Mouse (Mus musculus) embryonic fibroblast, embryonic 13.5 days (primary cell): ENCODE data around the gene Ipo7.

Experiments
- CTCF ChIP-seq: IDR thresholded peaks from 2 replicates; pipeline ENCODE4 v1.5.1; 2011; ENCODE audit warnings: mild to moderate bottlenecking, control low read depth, low read length, moderate library complexity, borderline replicate concordance; ENCODE audit not compliant: insufficient read depth
- POLR2A ChIP-seq: IDR thresholded peaks from 2 replicates; pipeline ENCODE4 v1.6.1; 2011; ENCODE audit warnings: low read depth, mild to moderate bottlenecking, control low read depth, low read length, moderate library complexity

DNA sequence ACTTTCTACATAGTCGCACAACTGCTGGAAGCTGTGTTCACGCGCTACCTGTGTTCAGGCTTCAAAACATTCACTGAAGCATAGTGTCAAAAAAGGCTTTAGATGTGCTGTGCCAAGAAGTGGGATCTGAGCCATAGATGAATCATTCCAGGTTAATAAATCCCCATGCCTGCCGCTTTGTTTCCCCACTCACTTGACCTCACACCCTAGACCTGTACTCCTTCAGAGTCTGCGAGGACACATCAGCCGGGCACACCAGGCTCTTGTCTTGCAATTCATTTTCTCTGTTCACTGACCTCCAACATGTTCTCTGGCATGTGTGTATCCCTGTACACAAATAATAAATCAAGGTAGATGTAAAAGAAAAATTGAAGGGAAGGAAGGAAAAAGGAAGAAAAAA, 9.0 kb upstream of the Ipo7 start:
- TF ChIP-seq CTCF (no peak), POLR2A (no peak)
